Mouse (Mus musculus) midbrain, postnatal 0 days (tissue): ENCODE measurements around the gene Cdca5. TPM values are rescaled to one million over a fixed set of nuclear protein-coding genes. Genes with fewer than 3 reads are reported as not detected.

ENCODE experiments used
- ATAC-seq: fragments of 200-750 bp; cut with Nextera tagmentation; 2 replicates; pipeline ENCODE4 v1.8.0; 2017; ENCODE audit warnings: moderate number of reproducible peaks, mild to moderate bottlenecking, moderate TSS enrichment, moderate library complexity; ENCODE audit not compliant: low FRiP score
- DNase-seq: peaks from one replicate; pipeline ENCODE4 v3.0.0-alpha.2; 2015; ENCODE audit warnings: low spot score
- H3K27ac ChIP-seq: fragments of 300-500 bp; sonication (generic); 2 replicates; pipeline ENCODE4 v1.5.1; 2014; ENCODE audit warnings: low read depth, mild to moderate bottlenecking, low read length, mixed read lengths
- H3K27me3 ChIP-seq: fragments of 300-500 bp; sonication (generic); 2 replicates; pipeline ENCODE4 v1.6.1; 2014; ENCODE audit warnings: low read length, control low read depth, mixed read lengths; ENCODE audit not compliant: insufficient read depth
- H3K36me3 ChIP-seq: fragments of 300-500 bp; sonication (generic); 2 replicates; pipeline ENCODE4 v1.6.1; 2014; ENCODE audit warnings: low read length, control low read depth, mixed read lengths; ENCODE audit not compliant: insufficient read depth
- H3K4me1 ChIP-seq: fragments of 300-500 bp; sonication (generic); 2 replicates; pipeline ENCODE4 v1.6.1; 2014; ENCODE audit warnings: mild to moderate bottlenecking, control low read depth, antibody characterized with exemption, low read length, mixed read lengths; ENCODE audit not compliant: insufficient read depth
- H3K4me2 ChIP-seq: fragments of 300-500 bp; sonication (generic); 2 replicates; pipeline ENCODE4 v1.6.1; 2014; ENCODE audit warnings: low read depth, mild to moderate bottlenecking, low read length, mixed read lengths; ENCODE audit not compliant: poor library complexity, severe bottlenecking
- H3K4me3 ChIP-seq: fragments of 300-500 bp; sonication (generic); 2 replicates; pipeline ENCODE4 v1.5.1; 2014; ENCODE audit warnings: low read depth, mild to moderate bottlenecking, low read length, moderate library complexity
- H3K9ac ChIP-seq: fragments of 300-500 bp; sonication (generic); replicated peaks from 2 replicates; pipeline ENCODE4 v1.6.1; 2014; ENCODE audit warnings: mild to moderate bottlenecking, low read length, moderate library complexity, mixed read lengths; ENCODE audit not compliant: poor library complexity, severe bottlenecking
- H3K9me3 ChIP-seq: fragments of 300-500 bp; sonication (generic); 2 replicates; pipeline ENCODE4 v1.6.1; 2016; ENCODE audit warnings: low read length, control low read depth
- CTCF ChIP-seq: IDR thresholded peaks from 2 replicates; pipeline ENCODE4 v1.5.1; 2016; ENCODE audit warnings: antibody characterized with exemption, mild to moderate bottlenecking
- WGBS: fragments of 180-500 bp; shearing (Covaris S2); extraction: QIAGEN DNeasy Blood & Tissue Kit; methylation state at CpG from one replicate; pipeline ENCODE4 v1.1.7; 2014; 5-methylcytosine and 5-hydroxymethylcytosine counted together
- polyA plus RNA-seq: library from polyadenylated mRNA; unstranded; fragments of >200 nt; fragmentation: Nextera tagmentation; extraction: Ambion mirVana; gene quantifications from 2 replicates; pipeline ENCODE4 v1.2.1, GENCODE M21; 2015
- total RNA-seq: library from RNA; depleted of rRNA; stranded (reverse); fragments of >200 nt; gene quantifications from 2 replicates; pipeline ENCODE4 v1.2.3, GENCODE M21; 2014; rRNA removed

The Cdca5 gene
- total RNA-seq (1.3 and 1.6 TPM in 2 replicates), polyA plus RNA-seq (1.6 and 1.8 TPM in 2 replicates)

DNA sequence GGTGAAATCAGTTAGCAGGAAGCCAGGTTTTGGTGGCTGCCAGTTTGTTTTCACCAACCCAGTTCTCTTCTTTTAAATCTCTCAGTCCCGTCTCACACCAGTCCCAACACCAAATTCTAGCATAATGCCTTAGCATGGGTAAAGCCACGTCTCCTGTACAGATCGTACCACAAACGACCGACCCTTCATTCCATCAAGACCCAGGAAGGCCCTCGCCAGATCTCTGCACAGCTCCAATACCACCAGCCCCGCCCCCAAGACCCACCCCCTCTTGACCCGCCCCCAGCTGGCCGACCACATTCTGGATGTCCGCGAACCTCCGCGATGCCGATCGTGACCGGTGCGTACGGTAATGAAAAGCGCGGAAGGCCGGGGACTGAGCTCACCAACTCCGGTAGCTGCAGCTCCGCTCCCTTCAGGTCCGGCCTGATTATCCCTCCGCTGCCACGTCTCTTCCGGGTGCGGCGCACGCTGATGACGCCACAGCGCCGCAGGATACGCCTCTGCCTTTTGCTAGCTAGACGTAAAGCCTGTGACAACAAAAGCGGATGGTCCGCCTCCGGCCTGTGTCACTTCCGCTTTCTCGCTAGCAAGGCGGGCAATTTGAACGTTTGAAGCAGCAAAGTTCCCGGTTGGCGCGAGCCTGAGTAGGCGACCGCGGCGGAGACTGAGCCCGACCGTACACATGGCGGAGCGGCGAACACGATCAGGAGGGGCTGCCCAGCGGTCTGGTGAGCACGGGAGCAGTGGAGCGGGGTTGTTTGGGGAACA, at the start of gene Cdca5, which contains the start of gene Zfpl1:
Cdca5 (plus strand) TSS at position 506 of the 771 bp plus-strand sequence.
Zfpl1 (minus strand) TSS at position 479 of the 771 bp plus-strand sequence.
- no peaks in the 10 kb centered on the region for H3K27me3 ChIP-seq
- peaks cover 7% of the 10 kb centered on the region; the same call in 1 of the 2 replicates for H3K4me1 ChIP-seq
- H3K4me3 ChIP-seq, result peak within 1 kb of the TSS; percentile 70
- peak; percentile 88 for ATAC-seq
- TF ChIP-seq CTCF, result no peak
- H3K9ac ChIP-seq, result peak within 1 kb of the TSS; percentile 63
- H3K36me3 ChIP-seq, result peaks cover 22% of the 10 kb centered on the region
- H3K27ac ChIP-seq, result peak within 1 kb of the TSS; percentile 65
- peak; percentile 99 for DNase-seq
- H3K4me2 ChIP-seq, result peak within 1 kb of the TSS; percentile 93
- H3K9me3 ChIP-seq, result no peaks in the 10 kb centered on the region
- under 1% methylated on average over 58 of the region's 58 CpGs for WGBS

DNA sequence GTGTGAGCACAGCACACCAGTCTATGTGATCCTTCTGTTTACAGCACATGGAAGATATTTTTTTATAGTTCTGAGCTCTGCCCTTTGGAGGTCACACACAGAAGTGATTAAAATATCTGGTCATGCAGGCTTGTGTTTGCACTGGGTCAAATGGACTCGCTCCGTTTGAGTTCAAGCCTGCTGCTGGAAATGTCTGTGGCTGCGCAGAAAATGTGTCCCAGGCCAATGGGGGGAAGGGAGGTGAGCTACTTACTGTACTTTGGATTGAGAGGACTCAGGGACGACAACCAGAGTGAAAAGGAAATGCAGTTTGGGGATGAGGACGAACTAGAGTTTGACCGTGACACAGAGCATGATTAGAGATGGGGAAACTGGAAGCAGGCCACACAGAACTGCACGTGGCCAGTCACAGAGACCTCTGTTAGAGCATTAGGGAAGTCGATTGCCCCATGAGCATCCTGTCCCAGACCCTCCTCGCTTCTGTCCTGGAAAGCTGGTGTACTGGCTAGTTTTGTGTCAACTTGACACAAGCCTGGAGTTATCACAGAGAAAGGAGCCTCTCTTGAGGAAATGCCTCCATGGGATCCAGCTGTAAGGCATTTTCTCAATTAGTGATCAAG, 48.7 kb upstream of the Cdca5 start:
- Histone ChIP-seq H3K9ac (no peak overlapping the region), H3K4me1 (no peaks in the 10 kb centered on the region), H3K27me3 (no peaks in the 10 kb centered on the region), H3K4me3 (no peak overlapping the region), H3K9me3 (no peaks in the 10 kb centered on the region), H3K4me2 (no peak overlapping the region), H3K36me3 (no peaks in the 10 kb centered on the region), H3K27ac (no peak overlapping the region)
- ATAC-seq (no peak), DNase-seq (no peak)
- TF ChIP-seq CTCF, result no peak
- 82% methylated on average over 9 of the region's 9 CpGs for WGBS

DNA sequence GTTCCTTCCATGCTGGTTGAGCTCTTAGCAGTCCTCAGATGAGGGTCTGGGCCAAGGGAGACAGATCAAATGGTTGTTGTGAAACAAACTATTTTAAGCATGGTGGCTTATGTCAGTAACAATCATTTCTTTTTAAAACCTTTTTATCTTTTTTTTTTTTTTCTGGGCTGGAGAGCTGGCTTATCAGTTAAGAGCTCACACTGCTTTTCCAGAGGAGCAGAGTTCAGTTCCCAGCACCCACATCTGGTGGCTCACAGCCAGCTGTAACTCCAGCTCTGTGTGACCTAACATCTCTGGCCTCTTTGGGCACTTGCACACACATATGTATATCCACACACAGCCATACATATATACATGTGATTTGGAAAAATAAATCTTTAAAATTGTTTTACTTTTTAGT, 47.1 kb upstream of the Cdca5 start:
- no peak for ATAC-seq
- DNase-seq, result no peak
- Histone ChIP-seq H3K4me2 (no peak overlapping the region), H3K36me3 (no peaks in the 10 kb centered on the region), H3K4me3 (no peak overlapping the region), H3K9ac (no peak overlapping the region), H3K9me3 (no peaks in the 10 kb centered on the region), H3K27me3 (no peaks in the 10 kb centered on the region), H3K27ac (no peak overlapping the region), H3K4me1 (no peaks in the 10 kb centered on the region)
- no peak for TF ChIP-seq CTCF

DNA sequence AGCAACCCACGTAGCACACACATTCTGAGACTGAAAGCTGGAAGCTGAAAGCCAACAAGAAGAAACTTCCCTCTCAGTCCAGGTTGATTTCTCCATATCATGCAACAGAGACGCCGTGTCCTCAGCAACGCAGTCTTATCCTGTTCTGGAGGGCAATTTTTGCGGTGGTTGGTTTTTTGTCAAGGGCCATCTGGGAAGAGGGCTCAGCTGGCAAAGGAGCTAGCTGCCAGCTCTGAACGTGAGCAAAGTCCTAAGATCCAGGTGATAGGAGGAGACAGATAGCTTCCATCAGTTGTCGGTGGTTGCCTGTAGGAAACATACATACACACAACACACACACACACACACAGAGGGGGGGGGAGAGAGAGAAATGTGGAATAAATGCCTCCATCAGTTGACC, 46.5 kb upstream of the Cdca5 start:
- WGBS, result 85% methylated on average over 7 of the region's 7 CpGs
- H3K36me3 ChIP-seq, result no peaks in the 10 kb centered on the region
- no peak for TF ChIP-seq CTCF
- no peak overlapping the region for H3K4me3 ChIP-seq
- no peak for DNase-seq
- no peak overlapping the region for H3K4me2 ChIP-seq
- H3K27ac ChIP-seq, result no peak overlapping the region
- no peak for ATAC-seq
- H3K9me3 ChIP-seq, result no peaks in the 10 kb centered on the region
- H3K27me3 ChIP-seq, result no peaks in the 10 kb centered on the region
- H3K4me1 ChIP-seq, result no peaks in the 10 kb centered on the region
- no peak overlapping the region for H3K9ac ChIP-seq

DNA sequence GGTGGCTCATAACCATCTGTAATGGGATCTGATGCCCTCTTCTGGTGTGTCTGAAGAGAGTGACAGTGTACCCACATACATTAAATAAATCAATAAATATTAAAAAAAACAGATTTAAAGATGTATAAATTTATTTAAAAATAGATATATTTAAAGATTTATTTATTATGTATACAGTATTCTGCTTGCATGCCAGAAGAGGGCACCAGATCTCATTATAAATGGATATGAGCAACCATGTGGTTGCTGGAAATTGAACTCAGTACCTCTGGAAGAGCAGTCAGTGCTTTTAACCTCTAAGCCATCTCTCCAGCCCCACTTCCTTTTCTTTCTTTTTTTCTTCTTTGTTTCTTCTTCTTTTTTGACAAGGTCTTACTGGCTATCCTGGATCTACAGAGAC, 44.8 kb upstream of the Cdca5 start:
- Histone ChIP-seq H3K27me3 (no peaks in the 10 kb centered on the region), H3K9ac (no peak overlapping the region), H3K27ac (no peak overlapping the region), H3K9me3 (no peaks in the 10 kb centered on the region), H3K36me3 (no peaks in the 10 kb centered on the region), H3K4me1 (peaks cover under 1% of the 10 kb centered on the region; the same call in 1 of the 2 replicates), H3K4me2 (no peak overlapping the region), H3K4me3 (no peak overlapping the region)
- no peak for DNase-seq
- ATAC-seq, result no peak
- peak; percentile 38 for TF ChIP-seq CTCF

DNA sequence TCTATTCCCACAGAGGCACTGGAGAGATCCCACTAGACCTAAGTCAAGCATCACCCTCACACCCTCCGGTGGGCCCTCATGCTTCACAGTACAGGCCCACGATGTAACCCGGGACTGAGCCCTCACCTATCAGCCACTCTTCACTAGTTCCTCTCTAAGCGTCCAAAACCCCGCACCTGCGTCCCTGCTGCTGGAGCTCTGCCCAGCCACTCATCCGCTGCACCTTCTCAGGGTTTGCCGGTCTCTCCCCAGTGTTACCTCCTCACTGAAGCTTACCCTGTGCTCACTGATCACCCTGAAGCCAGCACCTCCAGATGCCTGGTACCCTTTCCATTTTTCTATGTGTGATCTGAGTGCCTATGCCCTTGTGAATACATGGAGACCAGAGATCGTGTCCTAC, 42.5 kb upstream of the Cdca5 start:
- WGBS, result 75% methylated on average over 9 of the region's 9 CpGs
- no peaks in the 10 kb centered on the region for H3K9me3 ChIP-seq
- H3K27me3 ChIP-seq, result no peaks in the 10 kb centered on the region
- H3K4me2 ChIP-seq, result no peak overlapping the region
- no peak overlapping the region for H3K9ac ChIP-seq
- peaks cover 6% of the 10 kb centered on the region for H3K4me1 ChIP-seq
- ATAC-seq, result no peak
- TF ChIP-seq CTCF, result no peak
- no peak overlapping the region for H3K27ac ChIP-seq
- DNase-seq, result no peak
- H3K36me3 ChIP-seq, result no peaks in the 10 kb centered on the region
- no peak overlapping the region for H3K4me3 ChIP-seq
